Mouse (Mus musculus): ENCODE measurements at regions not wholly inside any gene's neighbourhood (a gene's known extent, or its start where the extent isn't known, plus 50 kb on each side); places are given as distances from the start of the nearest gene placed in this dataset.

DNA sequence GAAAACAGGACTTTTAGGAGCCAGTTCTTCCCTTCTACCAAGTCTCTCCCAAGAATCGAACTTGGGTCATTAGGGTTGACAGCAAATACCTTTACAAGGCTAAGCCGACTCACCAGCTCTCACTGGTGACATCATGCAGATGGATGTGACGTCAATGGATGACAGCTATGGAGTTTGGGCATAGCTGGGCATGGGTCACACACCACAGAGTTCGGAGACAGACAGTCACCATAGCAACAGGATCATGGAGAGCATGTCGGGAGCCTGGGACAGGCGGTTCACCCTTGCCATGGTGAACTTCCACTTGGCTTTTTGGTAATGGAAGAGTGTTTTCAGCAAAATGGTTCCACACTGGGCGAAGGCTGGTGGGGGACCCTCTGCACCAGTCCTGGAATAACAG, 168.1 kb downstream of the Gadd45g start:
- TF ChIP-seq CTCF (conservative IDR thresholded peaks at IDR 0.05; ENCODE audit: insufficient read depth, insufficient read length, low read depth, low read length) = no peak
- TF ChIP-seq POLR2A (IDR thresholded peaks at IDR 0.05; ENCODE audit: low read depth, low read length) = no peak
